In the genomic region with DNA sequence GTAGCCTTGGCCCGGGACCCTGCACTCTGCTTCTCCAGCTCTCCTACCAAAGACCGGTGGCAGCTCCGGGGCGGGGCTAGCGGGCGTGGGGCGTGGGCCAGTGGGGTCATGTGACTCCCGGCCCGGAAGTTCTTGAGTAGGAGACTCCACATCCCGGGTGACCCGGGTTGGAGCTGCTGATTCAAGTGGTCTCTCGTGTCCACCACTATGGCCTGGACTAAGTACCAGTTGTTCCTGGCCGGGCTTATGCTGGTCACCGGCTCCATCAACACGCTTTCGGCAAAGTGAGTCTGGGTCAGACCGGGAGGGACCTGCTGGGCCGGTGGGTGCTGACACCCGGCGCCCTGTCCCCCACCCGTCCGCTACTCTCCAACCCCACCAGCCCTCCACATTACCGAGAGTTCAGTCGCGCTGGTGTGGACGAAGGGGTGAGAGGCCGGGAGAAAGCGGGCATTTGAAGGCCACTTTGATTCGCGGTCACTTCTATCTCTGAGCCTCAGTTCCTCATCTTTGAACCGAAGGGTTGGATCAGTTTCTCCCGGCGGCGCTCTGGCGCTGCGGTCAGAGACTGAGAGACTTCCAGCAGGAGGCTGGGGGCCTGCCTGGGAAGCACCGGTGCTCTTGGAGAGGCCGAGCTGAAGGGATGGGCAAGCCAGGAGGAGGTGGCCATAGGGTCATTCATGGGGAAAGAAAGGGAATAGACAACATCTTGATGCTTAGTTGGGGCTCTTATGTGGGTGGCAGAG, we compare ENCODE assay signal across 8 mouse cellular contexts. TPM values are rescaled to one million over a fixed set of nuclear protein-coding genes. Genes with fewer than 3 reads are reported as not detected.
DNase-seq lines count a peak whose midpoint lies in the region; ATAC-seq and TF ChIP-seq lines count a peak whose summit lies in the region.

A gene (plus strand): TSS at position 119 of the 746 bp plus-strand sequence.

- WGBS in hindbrain, embryonic 16.5 days: under 1% methylated on average over 36 of the region's 38 CpGs

- H3K9me3 ChIP-seq in hindbrain, embryonic 16.5 days (ENCODE audit: control insufficient read depth, low read length): no peaks in the 10 kb centered on the region

- H3K9ac ChIP-seq in hindbrain, embryonic 16.5 days (ENCODE audit: low read depth, low read length): peak within 1 kb of the TSS; percentile 79

- no peaks in the 10 kb centered on the region for H3K36me3 ChIP-seq in hindbrain, embryonic 16.5 days (ENCODE audit: control insufficient read depth, insufficient read depth, low read length)

- H3K27ac ChIP-seq in hindbrain, embryonic 16.5 days (ENCODE audit: low read depth, low read length): peak within 1 kb of the TSS; percentile 79
- H3K27ac ChIP-seq in left cerebral cortex, adult 2 months: peak within 1 kb of the TSS; percentile 93

- H3K4me2 ChIP-seq in hindbrain, embryonic 16.5 days (ENCODE audit: low read length): peak within 1 kb of the TSS; percentile 87

- intact Hi-C loops in left cerebral cortex, adult 2 months (cut with DNase I): loop anchor here (1.0 kb wide), 1 partner anchor 18 kb away; a partner anchor contains a TSS

- H3K4me1 ChIP-seq in hindbrain, embryonic 16.5 days (ENCODE audit: control insufficient read depth, insufficient read depth, low read depth, low read length): peaks cover 13% of the 10 kb centered on the region

- no peaks in the 10 kb centered on the region for H3K27me3 ChIP-seq in hindbrain, embryonic 16.5 days (replicated peaks; ENCODE audit: control insufficient read depth, insufficient read depth, low read length)

- peak; percentile 90 for DNase-seq in T-cell, adult 2 months (ENCODE audit: low spot score)
- peak; percentile 90 to 93 for DNase-seq in cerebellum, postnatal 36 days
- DNase-seq in gastrocnemius, adult 18-20 months (ENCODE audit: low spot score): peak; percentile 95
- DNase-seq in left cerebral cortex, adult 2 months (ENCODE audit: extremely low spot score in 1 of 2, low spot score in 2 of 2): peak; percentile 92 to 93
- peak; percentile 94 to 95 for DNase-seq in right cerebral cortex, adult 2 months (ENCODE audit: low spot score in 2 of 2)
- DNase-seq in urinary bladder, postnatal 14 days (ENCODE audit: low spot score): peak; percentile 94

- TF ChIP-seq CTCF in left cerebral cortex, adult 2 months (IDR thresholded peaks at IDR 0.05): no peak

- peak; percentile 96 for ATAC-seq in hindbrain, embryonic 16.5 days
- ATAC-seq in megakaryocyte, adult 5-6 weeks (ENCODE audit: poor library complexity, severe bottlenecking): peak; percentile 86

- peak within 1 kb of the TSS; percentile 78 for H3K4me3 ChIP-seq in hindbrain, embryonic 16.5 days (ENCODE audit: low read length)
- peak within 1 kb of the TSS; percentile 86 for H3K4me3 ChIP-seq in left cerebral cortex, adult 2 months

RNA-seq across cellular contexts. Expression of the gene that starts here (rescaled TPM):
- 10 to 100 TPM; 11.3 to 11.9 TPM for total RNA-seq in gastrocnemius, adult 18-20 months (2021)
- polyA plus RNA-seq in hindbrain, embryonic 16.5 days (2015; fragmentation: Nextera tagmentation; extraction: Ambion mirVana): 33.6 and 35.4 TPM in 2 replicates
- 10 to 100 TPM; 42.2 to 45.6 TPM for total RNA-seq in left cerebral cortex, adult 2 months (2021)
- total RNA-seq in megakaryocyte, adult 5-6 weeks (2015): 21.5 and 28.8 TPM in 2 replicates
- 23.9 and 26.0 TPM in 2 replicates for total RNA-seq in megakaryocyte, adult 5-6 weeks (2017)

Comparison
In these comparisons a context has a peak if more than half of its experiments do, and no peak if none do; other contexts are left out.
1. Peak in every context shown above with its lines: DNase-seq, ATAC-seq, H3K4me3 ChIP-seq and H3K27ac ChIP-seq.